Mouse (Mus musculus): ENCODE measurements around the gene Prps2.
"Not testable (repeated sequence)": the region's sequence is repeated elsewhere in the genome, so short reads cannot be mapped to it uniquely, and the experiment has no call there.

The Prps2 gene

DNA sequence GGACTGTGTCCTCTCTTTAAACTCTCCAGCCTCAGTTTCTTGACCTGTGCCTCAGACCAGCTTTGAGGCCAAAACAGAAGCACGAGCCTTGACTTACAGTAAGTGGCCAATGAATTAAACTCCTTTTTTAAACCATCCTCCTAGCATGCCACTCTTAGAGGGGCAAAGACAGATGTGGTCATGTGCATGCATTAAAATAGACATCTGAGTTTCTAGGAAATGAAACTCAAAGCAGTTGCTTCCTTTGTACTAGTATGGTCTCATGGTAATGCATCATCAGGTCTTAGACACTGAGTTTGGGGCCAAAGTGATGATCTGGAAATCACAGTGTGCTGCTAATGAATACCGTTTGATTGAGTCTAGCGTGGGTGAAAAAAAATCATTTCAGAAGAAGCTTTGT is 54.0 kb downstream of the Prps2 start:
- DNase-seq (ENCODE audit: low read depth in 1 of 2, low spot score in 2 of 2), result no peak

DNA sequence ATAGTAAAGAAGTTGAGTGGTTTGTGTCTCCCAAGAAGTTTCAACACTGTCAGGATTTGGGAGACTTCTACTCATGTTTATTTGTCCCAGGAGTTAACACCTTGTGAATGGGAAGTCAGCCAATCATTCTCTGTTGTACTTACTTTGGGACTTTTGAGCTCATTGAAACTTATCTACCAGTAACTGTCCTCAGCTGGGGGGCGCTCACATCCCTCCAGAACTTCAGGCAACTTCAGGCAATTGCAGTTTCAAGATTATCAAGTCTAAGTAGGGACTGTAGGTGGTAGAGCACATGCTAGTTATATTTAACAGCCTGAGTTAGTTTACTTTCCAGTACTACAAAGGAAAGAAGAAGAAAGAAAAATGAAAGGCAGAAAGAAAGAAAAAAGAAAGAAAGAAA is 58.8 kb downstream of the Prps2 start:
- no peak for DNase-seq (ENCODE audit: low read depth in 1 of 2, low spot score in 2 of 2)

GRCm38 (mm10) chrX:167321233-167321806 is 61.2 kb downstream of the Prps2 start:
- DNase-seq (ENCODE audit: low read depth in 1 of 2, low spot score in 2 of 2), result no peak

GRCm38 (mm10) chrX:167318819-167319396 is 63.6 kb downstream of the Prps2 start:
- no peak for DNase-seq (ENCODE audit: low read depth in 1 of 2, low spot score in 2 of 2)

DNA sequence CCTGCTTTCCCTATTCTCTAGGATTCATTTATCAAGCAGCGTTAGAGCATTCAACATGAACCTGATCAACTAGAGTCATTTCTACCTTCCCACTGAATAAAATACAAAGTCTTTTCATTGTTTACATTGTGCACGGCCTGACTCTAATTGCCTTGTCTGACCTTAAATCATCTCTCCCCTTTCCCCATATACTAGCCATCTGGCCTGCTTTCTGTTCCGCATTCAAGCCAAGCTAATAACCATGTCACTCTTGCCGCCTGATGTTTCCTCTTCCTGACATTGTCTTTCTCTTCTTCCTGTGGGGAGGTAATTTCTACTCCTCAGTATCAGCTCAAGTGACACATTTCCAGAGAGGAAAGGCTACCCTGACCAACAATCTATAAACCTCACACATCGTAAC is 66.8 kb downstream of the Prps2 start:
- no peak for DNase-seq (ENCODE audit: low read depth in 1 of 2, low spot score in 2 of 2)

DNA sequence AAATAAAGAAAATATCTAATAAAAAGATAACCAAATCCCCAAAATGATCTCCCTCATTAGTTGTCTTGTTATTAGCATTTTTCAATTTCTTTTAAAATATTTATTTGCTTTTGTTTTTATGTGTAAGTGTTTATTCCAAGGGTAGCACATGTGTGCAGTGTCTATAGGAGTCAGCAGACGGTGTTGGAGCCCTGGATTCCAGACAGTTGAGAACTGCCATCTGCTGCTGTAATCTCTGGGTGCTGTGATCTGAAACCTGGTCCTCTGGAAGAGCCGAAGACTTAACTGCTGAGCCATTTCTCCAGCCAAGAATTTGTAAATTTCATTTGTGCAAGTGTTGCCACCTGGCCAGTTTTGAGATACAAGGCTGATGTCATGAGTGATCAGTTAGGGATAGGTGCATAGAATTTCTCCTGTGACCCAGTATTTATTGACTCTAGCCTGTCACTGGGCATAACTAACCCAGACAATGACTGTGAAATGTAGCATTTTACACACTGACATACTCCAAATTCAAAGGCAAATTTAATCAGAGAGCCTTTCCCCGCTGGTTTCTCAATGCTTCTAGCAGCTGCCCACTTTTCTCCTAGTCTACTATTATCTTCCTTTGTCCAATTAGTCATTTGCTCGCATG is 67.3 kb downstream of the Prps2 start:
- no peak for DNase-seq (ENCODE audit: low read depth in 1 of 2, low spot score in 2 of 2)

GRCm38 (mm10) chrX:167302061-167302460 is 80.5 kb downstream of the Prps2 start:
- not testable (repeated sequence) for DNase-seq (ENCODE audit: low read depth in 1 of 2, low spot score in 2 of 2)
